Mouse (Mus musculus) CD4-positive, CD25-positive, alpha-beta regulatory T cell, adult 9 weeks (primary cell): ENCODE data around the gene Ctnnbl1. TPM values are rescaled to one million over a fixed set of nuclear protein-coding genes. Genes with fewer than 3 reads are reported as not detected.

Experiments used
- polyA plus RNA-seq: library from polyadenylated mRNA; unstranded; fragments of 100-300 nt; shearing (Covaris generic); gene quantifications from one replicate; pipeline ENCODE4 v1.2.1, GENCODE M21; 2017

The Ctnnbl1 gene
- 112 TPM for polyA plus RNA-seq

DNA sequence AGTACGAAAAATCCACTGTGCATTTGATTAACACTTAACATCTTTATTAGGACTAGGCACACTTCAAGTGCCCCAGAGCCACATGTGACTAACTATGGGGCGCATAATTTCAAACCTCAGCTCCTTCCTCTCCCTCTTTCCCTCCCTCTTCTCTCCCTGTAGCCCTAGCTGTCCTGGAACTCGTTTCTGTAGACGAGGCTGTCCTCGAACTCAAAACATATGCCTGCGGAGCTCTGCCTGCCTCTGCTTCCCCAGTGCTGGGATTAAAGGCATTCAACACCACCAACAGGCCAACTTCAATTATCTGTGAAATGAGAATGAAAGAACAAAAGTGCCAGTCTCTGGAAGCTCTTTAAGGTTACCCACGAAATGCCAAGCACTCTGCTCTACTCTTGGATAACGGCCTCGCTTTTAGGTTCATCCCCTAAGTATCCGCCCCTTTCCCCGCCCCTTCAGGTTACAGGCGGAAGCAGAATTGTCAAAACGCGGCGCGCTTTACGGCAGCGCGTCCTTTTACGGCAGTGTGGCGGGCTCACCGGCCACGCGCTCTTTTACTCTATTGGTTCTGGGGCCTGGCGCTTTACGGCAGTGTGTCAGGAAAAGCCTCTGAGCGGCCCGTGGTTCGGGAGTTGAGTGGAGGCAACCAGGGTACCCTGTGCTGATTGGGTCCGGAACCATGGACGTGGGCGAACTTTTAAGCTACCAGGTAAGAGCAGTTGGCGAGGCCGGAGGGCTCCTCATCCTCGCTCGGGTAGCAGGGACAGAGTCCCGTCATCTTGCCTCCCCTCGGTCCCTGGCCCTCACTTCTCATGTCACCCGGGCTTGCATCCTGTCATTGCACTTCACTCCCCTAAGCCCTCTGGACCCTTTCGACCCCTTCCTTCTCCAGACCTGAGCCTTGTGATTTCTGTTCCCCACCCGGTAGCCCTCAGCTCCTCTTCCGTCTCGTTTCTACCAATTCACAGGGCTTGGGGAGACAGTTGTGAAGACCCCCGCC lies at the start of gene Ctnnbl1:
Ctnnbl1 (plus strand) TSS at position 548 of the 997 bp plus-strand sequence.

DNA sequence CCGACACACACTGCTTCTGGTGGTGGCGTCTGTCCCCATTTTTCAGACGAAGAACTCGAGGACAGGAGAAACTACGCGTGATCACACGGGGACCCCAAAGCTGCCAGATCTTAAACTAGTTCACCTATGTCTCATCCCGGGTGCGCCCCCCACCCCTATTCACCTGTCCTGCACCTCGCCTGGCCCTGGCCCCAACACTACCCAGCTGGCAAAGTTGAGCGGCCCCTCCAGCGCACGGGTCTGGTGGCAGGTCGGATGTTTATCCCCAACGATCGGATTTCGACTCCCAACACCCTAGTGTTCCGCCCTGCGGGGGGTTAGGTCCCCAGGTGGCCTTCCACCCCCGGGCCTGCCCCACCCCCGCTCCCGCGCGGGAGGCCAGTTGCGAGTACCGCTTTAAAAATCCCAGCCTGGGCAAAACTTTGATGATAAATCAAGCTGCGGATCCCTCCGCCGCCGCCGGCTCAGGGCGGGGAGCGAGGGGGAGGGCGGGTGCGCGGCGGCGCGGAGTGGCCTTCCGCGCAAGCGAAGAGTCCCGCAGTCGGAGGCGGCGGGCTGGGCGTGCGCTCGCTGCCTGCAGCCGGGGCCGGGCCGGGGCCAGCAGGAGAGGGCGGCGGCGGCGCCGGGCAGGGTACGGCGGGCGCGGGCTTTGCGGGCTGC lies 177.0 kb downstream of the Ctnnbl1 start, which contains the start of gene Vstm2l:
Vstm2l (plus strand) TSS at position 549 of the 660 bp plus-strand sequence.

Other genes with a start within 250 kb of the Ctnnbl1 start
- 0.52 TPM for gene Nnat, start 177.3 kb upstream of the Ctnnbl1 start, polyA plus RNA-seq
- gene Blcap, start 166.1 kb upstream of the Ctnnbl1 start, polyA plus RNA-seq: 23.2 TPM
- not detected for gene Vstm2l, start 177.3 kb downstream of the Ctnnbl1 start, polyA plus RNA-seq